Mouse (Mus musculus) thymus, adult 18-20 months (tissue): Measurements from ENCODE around the gene Wfdc16.
"Not testable (repeated sequence)": the region's sequence is repeated elsewhere in the genome, so short reads cannot be mapped to it uniquely, and the experiment has no call there.

Experiments
- DNase-seq, 2 experiments: peaks; one replicate each; pipeline ENCODE4 v3.0.0; 2022; ENCODE audit warnings: mixed read lengths in 2 of 2

Gene Wfdc16

DNA sequence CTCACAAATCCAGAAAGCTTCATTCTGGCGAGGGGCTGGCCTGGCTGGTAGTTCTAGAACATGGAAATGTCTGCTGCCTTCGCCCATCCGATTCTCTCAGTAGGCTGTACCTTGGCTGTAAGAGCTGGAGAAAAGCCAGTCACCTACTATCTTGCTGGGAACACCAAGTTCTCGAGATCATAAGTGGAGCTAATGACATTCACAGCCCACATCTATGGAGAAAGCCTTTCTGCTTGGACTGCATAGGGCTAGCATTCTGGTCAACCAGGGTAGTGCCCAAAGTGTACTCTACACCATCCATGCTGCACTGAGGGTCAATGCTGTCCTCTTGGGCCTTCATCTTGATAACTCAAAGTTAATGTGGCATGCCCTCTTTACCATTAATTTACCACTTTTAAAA lies 45.1 kb downstream of the Wfdc16 start, which contains the start of gene Eppin:
Eppin (minus strand) TSS at position 101 of the 400 bp plus-strand sequence.
- DNase-seq = no peak

DNA sequence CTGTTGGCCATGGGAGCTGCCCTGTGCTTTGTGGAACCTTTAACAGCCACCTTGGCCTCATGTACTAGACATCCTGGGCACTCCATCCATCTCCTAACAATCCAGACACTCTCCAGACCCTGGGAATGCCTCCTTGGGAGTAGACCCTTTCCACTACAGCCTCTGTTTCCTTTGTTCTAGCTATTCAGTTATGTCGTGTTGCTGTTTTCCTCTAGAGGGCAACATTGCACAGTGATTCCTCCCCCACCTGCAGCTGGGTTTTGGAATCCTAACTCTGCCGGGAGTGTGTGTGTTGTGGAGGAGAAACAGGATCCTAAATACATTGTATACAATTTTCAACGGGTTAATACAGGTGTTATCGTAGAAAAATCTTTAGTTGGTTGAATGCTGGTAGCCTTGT lies 46.6 kb downstream of the Wfdc16 start:
- DNase-seq = no peak

DNA sequence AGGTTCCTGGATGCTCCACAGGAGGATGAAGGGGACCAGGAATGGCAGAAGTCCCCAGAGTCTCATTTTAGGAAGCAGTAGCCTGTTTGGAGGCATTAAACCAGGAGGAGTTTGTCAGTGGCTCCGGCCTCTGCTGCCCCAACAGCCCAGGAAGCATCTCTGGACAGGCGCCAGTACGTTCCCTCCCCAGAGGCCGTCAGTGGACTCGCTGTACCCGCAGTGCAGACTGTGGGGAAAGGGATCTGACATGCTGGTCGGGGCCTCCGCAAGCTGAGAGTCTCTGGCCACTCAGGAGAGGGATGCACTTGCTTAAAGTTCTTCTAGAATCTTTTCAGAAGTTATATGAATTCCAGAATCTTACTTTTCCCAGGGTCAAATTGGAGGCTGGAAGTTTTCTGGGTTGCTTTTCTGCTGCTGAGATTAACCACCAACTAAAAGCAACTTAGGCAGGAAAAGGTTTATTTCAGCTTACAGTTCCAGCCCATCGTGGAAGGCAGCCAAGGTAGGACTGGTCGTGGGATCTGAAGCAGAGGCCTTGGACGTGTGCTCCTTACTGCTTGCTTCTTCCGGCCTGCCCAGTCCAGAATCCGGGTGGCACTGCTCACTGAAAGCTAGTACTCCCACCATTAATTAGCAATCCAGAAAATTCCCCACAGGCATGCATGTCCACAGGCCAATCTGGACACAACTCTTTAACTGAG lies 53.4 kb downstream of the Wfdc16 start, which contains the start of gene Wfdc6a:
Wfdc6a (minus strand) TSS at position 423 of the 701 bp plus-strand sequence.
- not testable (repeated sequence) for DNase-seq
